21 mouse cellular contexts compared by ENCODE assay signal in the genomic region with DNA sequence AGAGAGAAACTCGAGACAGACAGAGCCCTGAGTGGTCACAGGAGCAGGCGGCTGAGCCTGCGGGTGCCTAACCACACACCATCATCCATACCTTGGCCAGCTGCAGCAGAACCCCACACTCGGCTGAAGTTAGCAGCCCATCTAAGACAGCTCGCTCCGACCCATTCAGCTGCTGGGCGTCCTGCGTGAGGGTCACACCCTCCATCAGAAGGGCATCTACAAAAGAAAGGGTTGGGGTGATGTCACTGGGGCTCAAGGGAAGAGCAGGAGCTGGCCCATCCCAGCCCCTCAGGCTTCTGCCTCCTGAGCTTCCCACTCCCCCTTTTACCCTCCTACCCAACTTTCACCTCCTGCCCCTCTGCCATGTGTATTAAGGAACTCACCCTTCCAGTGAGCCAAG. TPM values are rescaled to one million over a fixed set of nuclear protein-coding genes. Genes with fewer than 3 reads are reported as not detected.
"Had no signal": no experiment of that assay in that cellular context is flagged by ENCODE, and none has a peak within 500 bp of the region (broad histone marks: within the 10 kb centered on the region; RNA-seq: fewer than 3 reads in every experiment).

No protein-coding gene starts in this region.

- H3K4me1 ChIP-seq: liver, embryonic 12.5 days; liver, embryonic 15.5 days; neural tube, embryonic 12.5 days had no signal

- H3K27ac ChIP-seq: limb, embryonic 10.5 days; limb, embryonic 13.5 days; liver, embryonic 12.5 days; liver, embryonic 15.5 days; lung, embryonic 15.5 days; midbrain, embryonic 12.5 days; neural tube, embryonic 12.5 days; neural tube, embryonic 15.5 days had no signal

- H3K9ac ChIP-seq: limb, embryonic 13.5 days; liver, embryonic 12.5 days; liver, embryonic 15.5 days; lung, embryonic 15.5 days; midbrain, embryonic 12.5 days; neural tube, embryonic 12.5 days; neural tube, embryonic 15.5 days had no signal

- H3K4me2 ChIP-seq: limb, embryonic 13.5 days; liver, embryonic 12.5 days; liver, embryonic 15.5 days; lung, embryonic 15.5 days; midbrain, embryonic 12.5 days; neural tube, embryonic 12.5 days; neural tube, embryonic 15.5 days had no signal

- H3K36me3 ChIP-seq: liver, embryonic 12.5 days; liver, embryonic 15.5 days had no signal

- H3K9me3 ChIP-seq: limb, embryonic 10.5 days; limb, embryonic 13.5 days; liver, embryonic 12.5 days; liver, embryonic 15.5 days; lung, embryonic 15.5 days; midbrain, embryonic 12.5 days; neural tube, embryonic 12.5 days; neural tube, embryonic 15.5 days had no signal

- ATAC-seq: liver, embryonic 12.5 days had no signal

- DNase-seq: kidney, adult 18-20 months; kidney, adult 9 months; kidney, postnatal 14 days; kidney, postnatal 4 days; liver; lung, adult 18-20 months; lung, postnatal 14 days; lung, postnatal 4 days; right cerebral cortex, adult 18-20 months; right cerebral cortex, postnatal 14 days; thymus, adult 18-20 months; thymus, postnatal 36 days had no signal

- H3K4me3 ChIP-seq: limb, embryonic 10.5 days; limb, embryonic 13.5 days; liver, embryonic 12.5 days; liver, embryonic 15.5 days; lung, embryonic 15.5 days; midbrain, embryonic 12.5 days; neural tube, embryonic 12.5 days; neural tube, embryonic 15.5 days had no signal

- H3K27me3 ChIP-seq: limb, embryonic 13.5 days; lung, embryonic 15.5 days; neural tube, embryonic 12.5 days; neural tube, embryonic 15.5 days had no signal

RNA-seq across cellular contexts. Expression of gene Gnb3, which starts 10.5 kb away (rescaled TPM):
- polyA plus RNA-seq: testis, adult 2 months had no signal
